Mouse (Mus musculus) kidney, adult 2 months (tissue): ENCODE results near the gene Asb18. TPM values are rescaled to one million over a fixed set of nuclear protein-coding genes. Genes with fewer than 3 reads are reported as not detected.

Experiments used
- DNase-seq: peaks from one replicate; pipeline ENCODE4 v3.0.0; 2021
- H3K27ac ChIP-seq: fragments of 200-500 bp; 2 replicates; pipeline ENCODE4 v1.5.1; 2012; ENCODE audit warnings: low read depth, low read length, control low read depth, inconsistent platforms; ENCODE audit not compliant: insufficient read depth
- H3K27me3 ChIP-seq: fragments of 200-500 bp; replicated peaks from 2 replicates; pipeline ENCODE4 v1.6.1; 2012; ENCODE audit warnings: mild to moderate bottlenecking, moderate library complexity, low read length, inconsistent platforms; ENCODE audit not compliant: control insufficient read depth, insufficient read depth
- H3K36me3 ChIP-seq: fragments of 200-500 bp; 2 replicates; pipeline ENCODE4 v1.6.1; 2012; ENCODE audit warnings: mild to moderate bottlenecking, moderate library complexity, low read length, inconsistent platforms; ENCODE audit not compliant: control insufficient read depth, insufficient read depth
- H3K4me1 ChIP-seq: fragments of 200-500 bp; 2 replicates; pipeline ENCODE4 v1.6.1; 2011; ENCODE audit warnings: low read length; ENCODE audit not compliant: control insufficient read depth, insufficient read depth
- H3K4me3 ChIP-seq: fragments of 200-500 bp; 2 replicates; pipeline ENCODE4 v1.5.1; 2011; ENCODE audit warnings: mild to moderate bottlenecking, low read depth, low read length, control low read depth; ENCODE audit not compliant: insufficient read depth
- CTCF ChIP-seq: fragments of 200-500 bp; conservative IDR thresholded peaks from 2 replicates; pipeline ENCODE4 v1.5.1; 2011; ENCODE audit warnings: low read depth, mild to moderate bottlenecking, control low read depth, low read length, moderate library complexity, mixed read lengths; ENCODE audit not compliant: insufficient read depth, insufficient read length
- POLR2A ChIP-seq: fragments of 200-500 bp; IDR thresholded peaks from one replicate; pipeline ENCODE4 v1.6.1; 2011; ENCODE audit warnings: low read depth, low read length, control low read depth
- WGBS: fragments of 180-500 bp; shearing (Covaris S2); methylation state at CpG from one replicate; pipeline ENCODE4 v1.1.7; 2018; 5-methylcytosine and 5-hydroxymethylcytosine counted together
- polyA plus RNA-seq: library from polyadenylated mRNA; depleted of rRNA; stranded (reverse); fragments of >200 nt; gene quantifications from 2 replicates; pipeline ENCODE4 v1.2.3, GENCODE M21; 2012

Asb18 gene
- polyA plus RNA-seq, 1 experiment = 0.81 TPM

- no peaks in the 10 kb centered on the region for H3K27me3 ChIP-seq
- WGBS = 86% methylated on average over 2 of the region's 2 CpGs
- no peak for DNase-seq
- no peak overlapping the region for H3K27ac ChIP-seq
- TF ChIP-seq POLR2A (no peak), CTCF (no peak)
- H3K4me1 ChIP-seq = no peaks in the 10 kb centered on the region
- no peaks in the 10 kb centered on the region for H3K36me3 ChIP-seq
- H3K4me3 ChIP-seq = no peak overlapping the region
Observed at GRCm38 (mm10) chr1:89963296-89963695, 51.2 kb downstream of the Asb18 start.

GRCm38 (mm10) chr1:89962092-89962491, 52.4 kb downstream of the Asb18 start:
- Histone ChIP-seq H3K27ac (no peak overlapping the region), H3K36me3 (no peaks in the 10 kb centered on the region), H3K27me3 (no peaks in the 10 kb centered on the region), H3K4me1 (no peaks in the 10 kb centered on the region), H3K4me3 (no peak overlapping the region)
- no peak for DNase-seq
- TF ChIP-seq POLR2A (no peak), CTCF (no peak)
- 20% methylated on average over 13 of the region's 13 CpGs for WGBS

- WGBS = 77% methylated on average over 4 of the region's 4 CpGs
- TF ChIP-seq CTCF (no peak), POLR2A (no peak)
- Histone ChIP-seq H3K4me1 (no peaks in the 10 kb centered on the region), H3K36me3 (no peaks in the 10 kb centered on the region), H3K4me3 (no peak overlapping the region), H3K27me3 (no peaks in the 10 kb centered on the region), H3K27ac (no peak overlapping the region)
- no peak for DNase-seq
Observed at GRCm38 (mm10) chr1:89959393-89959792, 55.1 kb downstream of the Asb18 start.

- no peaks in the 10 kb centered on the region for H3K4me1 ChIP-seq
- no peaks in the 10 kb centered on the region for H3K36me3 ChIP-seq
- H3K27ac ChIP-seq = no peak overlapping the region
- WGBS = 3% methylated on average over 16 of the region's 16 CpGs
- H3K4me3 ChIP-seq = no peak overlapping the region
- peaks cover 11% of the 10 kb centered on the region for H3K27me3 ChIP-seq
- TF ChIP-seq CTCF (peak; percentile 95), POLR2A (no peak)
- peak; percentile 82 for DNase-seq
Observed at GRCm38 (mm10) chr1:89943202-89943601, 71.3 kb downstream of the Asb18 start.

GRCm38 (mm10) chr1:89942395-89942976, 72.0 kb downstream of the Asb18 start:
- no peak for TF ChIP-seq POLR2A
- TF ChIP-seq CTCF = no peak
- no peaks in the 10 kb centered on the region for H3K36me3 ChIP-seq
- no peak overlapping the region for H3K4me3 ChIP-seq
- H3K27ac ChIP-seq = no peak overlapping the region
- H3K27me3 ChIP-seq = peaks cover 11% of the 10 kb centered on the region
- WGBS = 14% methylated on average over 15 of the region's 15 CpGs
- no peaks in the 10 kb centered on the region for H3K4me1 ChIP-seq
- DNase-seq = no peak

- 4% methylated on average over 40 of the region's 40 CpGs for WGBS
- H3K27me3 ChIP-seq = peaks cover 11% of the 10 kb centered on the region
- DNase-seq = no peak
- H3K27ac ChIP-seq = no peak overlapping the region
- no peaks in the 10 kb centered on the region for H3K36me3 ChIP-seq
- H3K4me1 ChIP-seq = no peaks in the 10 kb centered on the region
- no peak overlapping the region for H3K4me3 ChIP-seq
- no peak for TF ChIP-seq CTCF
- TF ChIP-seq POLR2A = no peak
Observed at GRCm38 (mm10) chr1:89941701-89942381, 72.6 kb downstream of the Asb18 start.

GRCm38 (mm10) chr1:89940961-89941524, 73.4 kb downstream of the Asb18 start:
- Histone ChIP-seq H3K27me3 (peaks cover 11% of the 10 kb centered on the region), H3K4me3 (no peak overlapping the region), H3K36me3 (no peaks in the 10 kb centered on the region), H3K4me1 (no peaks in the 10 kb centered on the region), H3K27ac (no peak overlapping the region)
- no peak for DNase-seq
- 29% methylated on average over 15 of the region's 15 CpGs for WGBS
- TF ChIP-seq CTCF = no peak
- no peak for TF ChIP-seq POLR2A
